Mouse (Mus musculus) megakaryocyte progenitor cell, adult 5-6 weeks (primary cell): ENCODE measurements around the gene Samd4. TPM values are rescaled to one million over a fixed set of nuclear protein-coding genes. Genes with fewer than 3 reads are reported as not detected.

Experiments
- ATAC-seq: replicated peaks from 2 replicates; pipeline ENCODE4 v1.8.0; 2016; ENCODE audit warnings: mild to moderate bottlenecking, moderate TSS enrichment, inconsistent platforms; ENCODE audit not compliant: poor library complexity
- total RNA-seq, 2 experiments: library from RNA; stranded (forward) in 1 of 2; stranded (reverse) in 1 of 2; fragments of 157-497, 149-512 nt in 1 of 2; fragments of 200-1000 nt in 1 of 2; gene quantifications; 2 replicates each; pipeline versions ENCODE4 v1.2.3 to v1.2.4; 2015 to 2017

Gene Samd4
- total RNA-seq (2015) (0.15 TPM in 1 of 2 replicates, not detected in the other), total RNA-seq (2017) (0.10 TPM in 1 of 2 replicates, not detected in the other)

GRCm38 (mm10) chr14:46882431-46883067 is at the start of gene Samd4:
Samd4 (plus strand) TSS chr14:46882854.
- peak; percentile 69 for ATAC-seq

- no peak for ATAC-seq
These were observed 43.3 kb upstream of the Samd4 start for GRCm38 (mm10) chr14:46839326-46839725.

- ATAC-seq, result no peak
These were observed 36.9 kb upstream of the Samd4 start for GRCm38 (mm10) chr14:46845706-46846105.

- ATAC-seq, result no peak
These were observed 34.5 kb upstream of the Samd4 start for GRCm38 (mm10) chr14:46848063-46848590.

GRCm38 (mm10) chr14:46848736-46849135 is 33.9 kb upstream of the Samd4 start:
- no peak for ATAC-seq

- no peak for ATAC-seq
These were observed 32.9 kb upstream of the Samd4 start for GRCm38 (mm10) chr14:46849769-46850168.

- no peak for ATAC-seq
These were observed 29.0 kb upstream of the Samd4 start for GRCm38 (mm10) chr14:46853677-46854076.

GRCm38 (mm10) chr14:46862922-46863321 is 19.7 kb upstream of the Samd4 start:
- ATAC-seq, result no peak

- ATAC-seq, result peak; percentile 79
These were observed 1.7 kb upstream of the Samd4 start for GRCm38 (mm10) chr14:46880935-46881334.

- no peak for ATAC-seq
These were observed 848 bp upstream of the Samd4 start for GRCm38 (mm10) chr14:46881581-46882430.

GRCm38 (mm10) chr14:46883068-46883870 is 615 bp downstream of the Samd4 start:
- ATAC-seq, result no peak

- peak; percentile 25; the same call in 1 of the 2 replicates for ATAC-seq
These were observed 1.3 kb downstream of the Samd4 start for GRCm38 (mm10) chr14:46883871-46884441.

- no peak for ATAC-seq
These were observed 2.2 kb downstream of the Samd4 start for GRCm38 (mm10) chr14:46884701-46885428.

- no peak for ATAC-seq
These were observed 2.7 kb downstream of the Samd4 start for GRCm38 (mm10) chr14:46885429-46885755.

- no peak for ATAC-seq
These were observed 3.2 kb downstream of the Samd4 start for GRCm38 (mm10) chr14:46885891-46886301.

GRCm38 (mm10) chr14:46889096-46889495 is 6.4 kb downstream of the Samd4 start:
- ATAC-seq, result no peak

GRCm38 (mm10) chr14:46893961-46894360 is 11.3 kb downstream of the Samd4 start:
- ATAC-seq, result no peak

GRCm38 (mm10) chr14:46897953-46898352 is 15.3 kb downstream of the Samd4 start:
- no peak for ATAC-seq

- no peak for ATAC-seq
These were observed 16.0 kb downstream of the Samd4 start for GRCm38 (mm10) chr14:46898626-46899025.

GRCm38 (mm10) chr14:46902498-46903087 is 19.9 kb downstream of the Samd4 start:
- ATAC-seq, result no peak
